Mouse (Mus musculus) gastrocnemius, postnatal 25 days (tissue): ENCODE results near the gene Gjb3. TPM values are rescaled to one million over a fixed set of nuclear protein-coding genes. Genes with fewer than 3 reads are reported as not detected.

Experiments
- DNase-seq: peaks from one replicate; pipeline ENCODE4 v3.0.0; 2022
- total RNA-seq, 2 experiments: library from RNA; stranded (reverse); gene quantifications; 1 replicate in 1 of 2; 2 replicates in 1 of 2; pipeline ENCODE4 v1.2.3; 2021

Gjb3 gene
- total RNA-seq, 2 experiments from 2014 or later: not detected

DNA sequence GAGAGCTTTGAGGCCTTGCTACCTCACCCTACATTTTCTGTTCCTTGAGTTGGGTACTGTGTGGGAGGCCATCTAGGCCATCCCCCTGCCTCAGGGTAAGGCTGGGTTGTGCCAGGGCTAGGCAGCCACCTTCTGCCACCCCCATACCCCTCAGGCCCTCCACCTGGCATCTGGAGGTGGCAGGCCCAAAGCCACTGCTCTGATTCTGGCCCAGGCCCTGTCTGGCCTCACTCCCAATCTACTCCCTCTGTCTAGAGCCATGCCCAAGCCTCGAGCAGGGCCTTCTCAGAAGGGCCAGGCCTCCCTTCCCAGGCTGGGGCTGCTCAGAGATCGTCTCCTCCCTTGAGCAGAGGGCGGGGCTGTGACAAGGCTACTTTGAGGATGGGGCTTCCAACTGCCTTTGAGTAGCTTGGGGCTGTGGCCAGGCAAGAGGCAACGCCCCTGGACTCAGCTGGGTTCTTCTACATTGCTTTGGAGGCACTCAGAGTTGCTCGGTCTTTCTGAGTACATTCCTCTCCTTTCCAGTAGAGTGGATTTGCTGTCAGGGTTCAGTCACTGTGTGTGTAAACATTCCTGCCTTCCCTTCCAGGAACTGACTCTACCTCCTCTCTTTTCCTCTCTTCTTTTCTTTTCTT is 4.3 kb upstream of the Gjb3 start:
- DNase-seq: no peak

GRCm38 (mm10) chr4:127331171-127331570 is 527 bp upstream of the Gjb3 start:
- DNase-seq: no peak

- no peak for DNase-seq
Observed at GRCm38 (mm10) chr4:127329751-127330150, 893 bp downstream of the Gjb3 start.

DNA sequence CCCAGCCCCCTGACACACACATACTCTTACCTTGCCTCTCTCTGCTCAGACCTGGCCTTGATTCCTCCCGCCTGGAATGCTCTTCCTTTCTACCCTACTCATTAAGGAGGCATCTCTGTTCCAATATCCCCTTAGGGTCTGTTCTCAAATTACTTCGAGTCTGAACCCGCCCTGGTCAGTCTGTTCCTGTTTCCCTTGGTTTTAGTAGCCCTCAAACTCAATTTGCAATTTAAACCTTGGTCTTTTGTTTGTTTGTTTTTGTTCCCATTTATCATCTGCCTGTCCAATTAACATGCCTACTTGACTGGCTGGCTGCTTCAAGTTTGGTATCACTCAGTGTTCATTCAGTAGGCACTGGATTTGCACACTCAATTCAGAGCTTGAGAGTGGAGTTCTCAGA is 1.6 kb downstream of the Gjb3 start:
- DNase-seq: no peak

- DNase-seq: no peak
Observed at GRCm38 (mm10) chr4:127328378-127328777, 2.3 kb downstream of the Gjb3 start.

DNA sequence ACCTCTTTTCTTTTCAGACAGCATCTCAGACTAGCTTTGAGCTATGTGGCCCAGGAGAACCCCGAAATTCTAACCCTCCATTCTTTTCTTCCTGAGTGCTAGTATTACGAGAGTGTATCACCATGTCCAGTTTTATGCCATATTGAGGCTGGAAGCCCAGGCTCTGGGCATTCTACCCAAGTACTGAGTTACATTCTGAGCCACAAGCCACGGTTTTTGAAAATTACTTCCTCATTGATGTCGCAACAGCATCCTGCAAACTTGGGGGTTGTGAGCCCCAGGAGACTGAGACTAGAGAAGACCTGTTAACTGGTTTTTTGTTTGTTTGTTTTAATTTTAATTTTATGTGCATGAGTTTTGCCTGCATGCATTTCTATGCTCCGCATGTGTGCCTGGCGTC is 2.9 kb downstream of the Gjb3 start:
- DNase-seq: no peak

GRCm38 (mm10) chr4:127327258-127327657 is 3.4 kb downstream of the Gjb3 start:
- no peak for DNase-seq

- DNase-seq: no peak
Observed at GRCm38 (mm10) chr4:127325276-127325675, 5.4 kb downstream of the Gjb3 start.

- DNase-seq: no peak
Observed at GRCm38 (mm10) chr4:127324759-127325158, 5.9 kb downstream of the Gjb3 start.

- no peak for DNase-seq
Observed at GRCm38 (mm10) chr4:127324296-127324695, 6.3 kb downstream of the Gjb3 start.

GRCm38 (mm10) chr4:127323651-127324050 is 7.0 kb downstream of the Gjb3 start:
- no peak for DNase-seq

- no peak for DNase-seq
Observed at GRCm38 (mm10) chr4:127319613-127320012, 11.0 kb downstream of the Gjb3 start.

GRCm38 (mm10) chr4:127317143-127317542 is 13.5 kb downstream of the Gjb3 start:
- DNase-seq: no peak

- DNase-seq: peak; percentile 21
Observed at GRCm38 (mm10) chr4:127315753-127316152, 14.9 kb downstream of the Gjb3 start.

DNA sequence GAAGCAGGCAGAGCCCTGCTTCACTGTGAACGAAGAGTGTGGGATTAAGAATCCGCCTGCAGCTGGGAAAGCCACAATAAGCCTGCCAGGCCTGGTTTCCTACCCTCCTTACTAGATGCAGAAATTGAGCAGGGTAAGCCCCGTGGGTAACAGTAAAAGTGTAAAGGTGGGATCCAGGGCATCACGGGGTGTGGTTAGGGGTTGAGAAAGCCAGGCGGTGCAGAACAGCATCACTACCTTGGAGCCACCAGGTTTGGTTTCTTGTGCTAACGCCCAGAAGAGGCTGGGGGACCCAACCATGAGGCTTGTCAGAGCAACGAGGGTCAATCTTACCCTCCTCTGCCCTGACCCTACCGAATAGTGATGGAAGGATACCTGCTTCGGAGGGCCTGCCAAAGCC is 16.1 kb downstream of the Gjb3 start:
- no peak for DNase-seq

DNA sequence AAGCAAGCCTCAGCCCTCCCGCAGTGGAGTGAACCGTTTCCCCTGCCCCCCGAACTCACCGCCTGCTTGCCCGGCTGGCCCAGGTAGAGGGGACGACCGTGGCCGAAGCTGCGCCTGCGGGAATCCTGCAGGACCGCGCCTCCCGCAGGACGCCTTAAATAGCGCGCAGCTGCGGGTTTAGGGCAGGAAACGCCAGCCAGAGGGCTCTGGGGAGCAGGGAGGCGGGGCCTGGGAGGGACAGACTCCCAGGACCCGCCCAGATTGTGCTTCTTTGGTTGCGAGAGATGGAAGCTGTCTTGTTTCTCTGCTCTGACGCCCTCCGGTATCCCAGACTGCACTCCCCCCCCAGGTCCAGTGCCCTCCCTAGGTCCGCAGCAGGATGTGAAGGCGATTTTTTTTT is 16.8 kb downstream of the Gjb3 start, which contains the start of gene Gja4:
Gene Gja4, minus strand, starts transcription at position 179 of the 400 bp plus-strand sequence.
- peak; percentile 83 for DNase-seq

DNA sequence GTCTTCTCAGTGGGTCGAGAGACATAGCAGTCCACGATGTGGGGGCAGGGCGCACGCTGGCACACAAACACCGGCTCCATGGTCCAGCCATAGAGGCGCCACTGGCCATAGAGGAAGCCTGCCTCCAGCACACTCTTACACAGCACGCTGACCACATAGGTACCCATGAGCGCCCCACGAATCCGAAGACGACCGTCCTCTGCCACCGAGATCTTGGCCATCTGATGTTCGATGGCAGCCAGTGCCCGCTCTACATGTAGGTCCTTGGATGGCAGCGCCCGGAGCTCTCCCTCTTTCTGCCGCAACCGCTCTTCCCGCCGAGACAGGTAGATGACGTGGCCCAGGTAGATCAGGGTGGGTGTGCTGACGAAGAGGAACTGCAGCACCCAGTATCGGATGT is 18.3 kb downstream of the Gjb3 start:
- DNase-seq: no peak

DNA sequence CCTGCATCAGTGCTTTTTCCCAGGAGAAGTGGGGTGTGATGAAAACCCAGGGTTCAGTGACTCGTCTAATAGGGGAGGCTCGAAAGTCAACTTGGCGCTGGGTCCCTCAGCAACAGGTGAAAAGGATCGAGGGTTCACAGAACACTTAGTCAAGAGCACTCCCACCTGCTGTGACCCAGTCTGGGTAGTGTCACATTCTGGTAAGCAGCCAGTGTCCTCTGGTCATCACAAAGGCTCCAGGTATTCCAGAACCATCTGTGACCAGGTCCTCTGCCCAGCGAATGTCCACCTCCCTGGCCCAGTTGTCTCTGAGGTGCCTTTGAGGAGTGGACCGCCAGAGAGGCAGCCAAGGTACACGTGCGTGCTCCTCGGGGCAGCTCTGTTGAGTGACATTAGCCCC is 19.1 kb downstream of the Gjb3 start:
- DNase-seq: no peak

DNA sequence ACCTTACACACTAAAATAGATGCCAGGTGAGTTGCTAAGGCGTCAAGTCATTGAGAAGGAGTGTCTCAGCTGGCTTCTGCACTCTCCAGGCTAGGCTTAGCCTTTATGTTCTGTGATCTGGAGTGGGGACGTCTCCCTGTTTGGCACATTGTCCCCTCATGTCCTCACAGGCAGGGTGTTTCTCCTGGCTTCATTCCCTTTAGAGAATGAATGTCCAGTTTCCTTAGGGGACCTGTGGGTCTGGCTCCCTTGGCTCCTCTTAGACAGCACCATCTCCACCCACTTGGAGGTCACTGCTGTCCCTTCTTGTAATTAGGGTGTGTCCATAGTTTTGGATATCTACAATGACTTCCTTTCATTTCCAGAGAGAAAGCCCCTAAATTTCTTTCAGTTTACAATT is 23.7 kb downstream of the Gjb3 start:
- no peak for DNase-seq

DNA sequence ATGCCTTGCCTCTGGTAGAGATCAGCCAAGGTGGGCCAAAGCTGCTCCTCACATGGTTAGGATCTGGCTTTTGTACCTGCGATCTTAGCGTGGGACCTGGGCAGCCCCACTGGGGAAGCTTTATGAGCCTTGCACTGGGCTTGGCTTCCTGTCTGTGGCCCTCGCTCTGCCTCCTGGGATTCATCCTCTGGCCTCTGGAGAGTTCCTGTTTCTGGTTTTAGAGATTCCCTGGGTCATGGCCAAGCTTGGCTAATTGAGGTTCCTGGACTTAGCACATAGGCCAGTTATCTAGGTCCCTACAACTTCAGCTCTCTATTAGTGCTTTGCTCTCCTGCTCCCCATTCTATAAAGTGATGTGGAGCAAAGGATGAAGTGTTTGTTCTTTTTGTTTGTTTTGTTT is 26.8 kb downstream of the Gjb3 start:
- DNase-seq: no peak

DNA sequence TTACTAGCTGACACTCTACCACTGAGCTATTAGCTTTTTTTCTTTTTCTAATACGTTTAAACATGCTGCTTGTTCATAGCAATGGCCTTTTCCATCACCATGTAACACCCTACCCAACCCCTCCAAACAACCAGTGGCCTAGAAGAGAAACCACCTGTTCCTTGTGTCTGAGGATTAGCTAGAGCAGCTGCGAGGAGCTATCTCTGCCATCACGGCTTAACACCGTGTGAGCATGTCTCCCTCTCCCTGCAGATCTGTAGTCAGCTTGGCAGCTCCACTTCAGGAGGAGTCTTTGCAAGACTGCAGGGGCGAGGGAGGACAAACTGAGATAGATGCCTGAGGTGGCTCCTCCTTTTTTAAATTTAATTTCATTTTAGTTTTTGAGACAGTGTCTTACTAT is 30.1 kb downstream of the Gjb3 start:
- DNase-seq: no peak

GRCm38 (mm10) chr4:127292631-127293030 is 38.0 kb downstream of the Gjb3 start:
- DNase-seq: no peak

- peak; percentile 25 for DNase-seq
Observed at GRCm38 (mm10) chr4:127289039-127289548, 41.5 kb downstream of the Gjb3 start.

DNA sequence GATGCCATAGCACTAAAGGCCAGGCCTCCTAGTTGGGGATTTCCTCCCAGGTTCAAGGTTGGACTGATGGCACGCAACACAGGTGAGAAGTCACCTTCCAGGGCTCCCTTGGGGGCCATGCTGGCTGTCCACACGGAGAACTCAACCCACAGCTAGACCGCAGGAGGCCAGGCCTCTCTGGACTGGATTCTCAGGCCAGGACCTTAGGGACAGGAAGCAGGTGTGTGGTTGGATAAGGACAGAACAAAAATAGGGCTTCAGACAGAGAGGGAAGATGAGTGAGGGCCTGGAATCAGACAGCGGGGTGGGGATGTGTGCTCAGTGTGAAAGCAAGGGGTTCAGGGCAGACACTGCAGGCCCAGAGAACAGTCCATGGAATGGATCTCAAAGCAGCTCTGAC is 43.7 kb downstream of the Gjb3 start:
- no peak for DNase-seq

DNA sequence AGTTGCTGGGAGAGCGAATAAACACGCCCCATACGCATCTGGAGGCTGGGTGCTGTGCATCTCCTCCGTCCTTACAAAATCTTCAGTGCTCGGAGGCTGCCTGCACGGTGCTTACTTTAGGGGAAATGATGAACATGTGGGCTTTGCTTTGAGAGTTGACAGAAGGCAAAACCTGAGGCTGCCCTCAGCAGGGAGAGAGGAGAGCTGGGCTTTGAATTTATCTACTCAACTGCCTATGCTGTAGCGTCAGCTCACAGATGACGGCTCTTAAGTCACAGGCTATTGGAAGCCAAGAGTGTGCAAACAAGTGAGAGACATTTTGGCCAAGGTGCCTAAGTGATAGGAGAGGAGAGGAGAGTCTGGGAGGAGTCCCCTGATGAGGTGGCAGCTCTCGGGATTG is 51.4 kb downstream of the Gjb3 start:
- no peak for DNase-seq
